10 mouse cellular contexts compared by ENCODE assay signal in the genomic region with DNA sequence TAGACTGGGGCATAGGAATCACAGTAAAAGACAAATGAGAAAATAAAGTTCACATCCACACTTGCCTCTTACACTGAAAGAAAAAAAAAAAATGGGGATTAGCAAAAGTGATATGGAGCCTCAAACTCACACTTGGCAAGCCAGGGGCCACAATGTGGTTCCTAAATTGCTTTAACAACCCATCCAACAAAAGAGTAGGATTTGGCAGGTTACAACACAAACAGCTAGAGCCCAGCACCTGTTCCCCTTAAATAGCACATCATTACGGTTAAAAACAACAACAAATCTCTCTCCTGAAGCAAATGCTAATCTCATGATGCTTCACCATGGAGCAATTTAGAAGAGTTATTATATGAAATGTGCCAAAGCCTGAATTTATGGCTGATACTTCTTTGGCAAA. TPM values are rescaled to one million over a fixed set of nuclear protein-coding genes. Genes with fewer than 3 reads are reported as not detected.
A peak's percentile ranks its signal among the peaks of the same experiment; 100 is the strongest.
DNase-seq lines count a peak whose midpoint lies in the region; ATAC-seq and TF ChIP-seq lines count a peak whose summit lies in the region.
"Had no signal": no experiment of that assay in that cellular context is flagged by ENCODE, and none has a peak within 500 bp of the region (broad histone marks: within the 10 kb centered on the region; RNA-seq: fewer than 3 reads in every experiment).

No protein-coding gene starts in this region.

- no peak overlapping the region for H3K4me3 ChIP-seq in heart, embryonic 14.5 days (ENCODE audit: control insufficient read depth in 1 of 2, insufficient read depth in 1 of 2, low read depth in 1 of 2, low read length in 2 of 2)
- H3K4me3 ChIP-seq in liver, embryonic 15.5 days (replicated peaks) = no peak overlapping the region
- no peak overlapping the region for H3K4me3 ChIP-seq in liver, embryonic 12.5 days
- H3K4me3 ChIP-seq: embryonic facial prominence, embryonic 10.5 days had no signal

- no peak for ATAC-seq in heart, embryonic 14.5 days (ENCODE audit: insufficient number of reproducible peaks, insufficient read depth, low FRiP score, low read depth)
- no peak for ATAC-seq in liver, embryonic 15.5 days (ENCODE audit: insufficient read depth)
- ATAC-seq in liver, embryonic 12.5 days = no peak

- H3K27me3 ChIP-seq in heart, embryonic 14.5 days (ENCODE audit: control insufficient read depth, insufficient read depth, low read length) = no peaks in the 10 kb centered on the region
- no peaks in the 10 kb centered on the region for H3K27me3 ChIP-seq in liver, embryonic 15.5 days
- H3K27me3 ChIP-seq in liver, embryonic 12.5 days (replicated peaks) = no peaks in the 10 kb centered on the region

- peak overlapping the region; percentile 67 for H3K4me2 ChIP-seq in heart, embryonic 14.5 days (ENCODE audit: low read length)
- peak overlapping the region; percentile 13; the same call in 1 of the 2 replicates for H3K4me2 ChIP-seq in liver, embryonic 15.5 days
- H3K4me2 ChIP-seq in liver, embryonic 12.5 days = no peak overlapping the region

- H3K4me1 ChIP-seq in heart, embryonic 14.5 days (ENCODE audit: control insufficient read depth in 2 of 2, insufficient read depth in 2 of 2, low read length in 2 of 2) = peaks cover 0 to 30% of the 10 kb centered on the region in 2 experiments; a peak in 3 of 4 replicates
- peaks cover 42% of the 10 kb centered on the region for H3K4me1 ChIP-seq in liver, embryonic 15.5 days (replicated peaks)
- peaks cover 47% of the 10 kb centered on the region for H3K4me1 ChIP-seq in liver, embryonic 12.5 days

- WGBS in heart, embryonic 14.5 days = 77% methylated on average over 1 of the region's 1 CpGs
- WGBS in liver, embryonic 15.5 days (ENCODE audit: insufficient replicate concordance) = 73% methylated on average over 1 of the region's 1 CpGs
- whole genome bisulfite sequencing in liver, embryonic 12.5 days (ENCODE audit: insufficient replicate concordance) = 76% methylated on average over 1 of the region's 1 CpGs

- H3K27ac ChIP-seq in heart, embryonic 14.5 days (replicated peaks in 1 of 2; ENCODE audit: control insufficient read depth in 1 of 2, insufficient read depth in 1 of 2, low read depth in 2 of 2, low read length in 2 of 2) = no peak overlapping the region
- H3K27ac ChIP-seq in liver, embryonic 15.5 days (replicated peaks) = no peak overlapping the region
- no peak overlapping the region for H3K27ac ChIP-seq in liver, embryonic 12.5 days
- H3K27ac ChIP-seq: embryonic facial prominence, embryonic 10.5 days had no signal

- DNase-seq in heart, postnatal 4 days = no peak
- DNase-seq in brain, embryonic 14.5 days (ENCODE audit: low read depth) = peak; percentile 18
- DNase-seq in cerebellum, postnatal 10 days = peak; percentile 20 to 25
- no peak for DNase-seq in thymus, postnatal 25 days
- DNase-seq: adrenal gland, postnatal 14 days; kidney, adult 11 months had no signal

- no peak for TF ChIP-seq POLR2A in brain, embryonic 14.5 days (IDR thresholded peaks at IDR 0.05; ENCODE audit: borderline replicate concordance, extremely low read depth, insufficient read depth, insufficient read length, poor library complexity, severe bottlenecking)

- TF ChIP-seq CTCF in brain, embryonic 14.5 days (IDR thresholded peaks at IDR 0.05; ENCODE audit: borderline replicate concordance, extremely low read depth, insufficient read depth, insufficient read length) = no peak

- no peak overlapping the region for H3K9ac ChIP-seq in heart, embryonic 14.5 days (ENCODE audit: low read length)
- no peak overlapping the region for H3K9ac ChIP-seq in liver, embryonic 15.5 days
- no peak overlapping the region for H3K9ac ChIP-seq in liver, embryonic 12.5 days

- H3K36me3 ChIP-seq in heart, embryonic 14.5 days (ENCODE audit: control insufficient read depth, insufficient read depth, low read length) = no peaks in the 10 kb centered on the region
- H3K36me3 ChIP-seq in liver, embryonic 15.5 days (replicated peaks) = no peaks in the 10 kb centered on the region
- no peaks in the 10 kb centered on the region for H3K36me3 ChIP-seq in liver, embryonic 12.5 days
- H3K36me3 ChIP-seq: embryonic facial prominence, embryonic 10.5 days had no signal

- H3K9me3 ChIP-seq in heart, embryonic 14.5 days (ENCODE audit: control insufficient read depth, low read length) = no peaks in the 10 kb centered on the region
- no peaks in the 10 kb centered on the region for H3K9me3 ChIP-seq in liver, embryonic 15.5 days (replicated peaks)
- H3K9me3 ChIP-seq in liver, embryonic 12.5 days (replicated peaks) = no peaks in the 10 kb centered on the region
- H3K9me3 ChIP-seq: embryonic facial prominence, embryonic 10.5 days had no signal

RNA-seq across cellular contexts. Expression of a gene that starts 2.5 kb away (rescaled TPM):
- 18.8 and 22.4 TPM in 2 replicates for polyA plus RNA-seq in heart, embryonic 14.5 days (2014; fragmentation: Nextera tagmentation; extraction: Ambion mirVana)
- 10 to 100 TPM; 49.2 to 55.0 TPM for total RNA-seq in heart, postnatal 4 days (2021)
- polyA plus RNA-seq in liver, embryonic 15.5 days (2015; fragmentation: Nextera tagmentation; extraction: Ambion mirVana) = 2.4 and 2.8 TPM in 2 replicates
- 5.4 and 5.7 TPM in 2 replicates for polyA plus RNA-seq in liver, embryonic 12.5 days (2016; fragmentation: Nextera tagmentation; extraction: Ambion mirVana)
- polyA plus RNA-seq in brain, embryonic 14.5 days (2012; rRNA removed) = 3.4 and 6.3 TPM in 2 replicates

RNA-seq across cellular contexts. Expression of a gene that starts 3.0 kb away (rescaled TPM):
- polyA plus RNA-seq in heart, embryonic 14.5 days (2014; fragmentation: Nextera tagmentation; extraction: Ambion mirVana) = 58.5 and 62.2 TPM in 2 replicates
- total RNA-seq in heart, postnatal 4 days (2021) = 10 to 100 TPM; 39.6 to 43.0 TPM
- polyA plus RNA-seq in liver, embryonic 15.5 days (2015; fragmentation: Nextera tagmentation; extraction: Ambion mirVana) = 11.5 and 12.8 TPM in 2 replicates
- 21.3 and 22.2 TPM in 2 replicates for polyA plus RNA-seq in liver, embryonic 12.5 days (2016; fragmentation: Nextera tagmentation; extraction: Ambion mirVana)
- 84.9 and 96.5 TPM in 2 replicates for polyA plus RNA-seq in brain, embryonic 14.5 days (2012; rRNA removed)

Comparison
In these comparisons a context has a peak if more than half of its experiments do, and no peak if none do; other contexts are left out.
1. DNase-seq: peak in brain, embryonic 14.5 days (single experiment) and cerebellum, postnatal 10 days (2 of 2); none in heart, postnatal 4 days (single experiment) and thymus, postnatal 25 days (single experiment).